ENCODE assay signal across 8 mouse cellular contexts in the genomic region with DNA sequence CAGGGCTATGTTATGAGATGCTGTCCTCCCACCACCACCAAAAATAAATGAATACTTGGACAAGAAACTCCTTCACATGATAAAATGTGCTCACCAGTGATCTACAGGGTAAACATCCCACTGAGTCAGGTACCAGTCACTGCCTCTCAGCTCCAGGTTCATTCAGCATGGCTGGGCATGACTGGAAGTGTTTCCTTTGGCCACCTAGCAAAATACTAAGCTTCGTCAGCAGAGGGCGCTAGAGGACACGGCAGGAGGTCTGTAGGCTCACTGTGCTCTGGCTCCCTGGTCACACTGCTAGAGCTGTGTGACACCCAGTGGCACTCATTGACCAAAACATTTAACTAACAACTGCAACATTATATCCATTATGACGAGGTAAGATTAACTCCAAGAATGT. TPM values are rescaled to one million over a fixed set of nuclear protein-coding genes. Genes with fewer than 3 reads are reported as not detected.
DNase-seq lines count a peak whose midpoint lies in the region; ATAC-seq and TF ChIP-seq lines count a peak whose summit lies in the region.

No protein-coding gene starts in this region.

- no peaks in the 10 kb centered on the region for H3K4me1 ChIP-seq in ES-E14 (ENCODE audit: control insufficient read depth in 2 of 2, insufficient read depth in 2 of 2, low read length in 2 of 2, poor library complexity in 1 of 2)
- no peaks in the 10 kb centered on the region for H3K4me1 ChIP-seq in heart, postnatal 0 days (ENCODE audit: control insufficient read depth, insufficient read depth)
- H3K4me1 ChIP-seq in lung, embryonic 15.5 days: peaks cover 3% of the 10 kb centered on the region

- TF ChIP-seq POLR2A in brain, embryonic 14.5 days (IDR thresholded peaks at IDR 0.05; ENCODE audit: borderline replicate concordance, extremely low read depth, insufficient read depth, insufficient read length, poor library complexity, severe bottlenecking): no peak

- no peak for TF ChIP-seq EP300 in heart, postnatal 0 days (IDR thresholded peaks at IDR 0.05; ENCODE audit: low read depth)

- in situ Hi-C loops in ES-E14 (cut with MboI; ENCODE audit: low sequenced_read_pairs in 2 of 2, unreplicated experiment in 2 of 2): no loop called here

- no peaks in the 10 kb centered on the region for H3K9me3 ChIP-seq in ES-E14 (ENCODE audit: control insufficient read depth, insufficient read depth, low read depth, low read length)
- H3K9me3 ChIP-seq in heart, postnatal 0 days (replicated peaks; ENCODE audit: control insufficient read depth, low read length): no peaks in the 10 kb centered on the region
- no peaks in the 10 kb centered on the region for H3K9me3 ChIP-seq in lung, embryonic 15.5 days

- H3K27me3 ChIP-seq in heart, postnatal 0 days (ENCODE audit: control insufficient read depth, insufficient read depth, low read length): no peaks in the 10 kb centered on the region
- no peaks in the 10 kb centered on the region for H3K27me3 ChIP-seq in lung, embryonic 15.5 days

- WGBS in heart, postnatal 0 days: 2% methylated on average over 4 of the region's 4 CpGs
- 5% methylated on average over 4 of the region's 4 CpGs for WGBS in lung, embryonic 15.5 days

- no peak overlapping the region for H3K4me3 ChIP-seq in ES-E14 (ENCODE audit: insufficient read depth in 1 of 2, low read depth in 1 of 2, low read length in 2 of 2, poor library complexity in 1 of 2, severe bottlenecking in 1 of 2)
- H3K4me3 ChIP-seq in heart, postnatal 0 days (ENCODE audit: low read depth, low read length): no peak overlapping the region
- H3K4me3 ChIP-seq in lung, embryonic 15.5 days: no peak overlapping the region

- no peak overlapping the region for H3K27ac ChIP-seq in ES-E14 (ENCODE audit: insufficient read depth, low read depth, low read length, poor library complexity, severe bottlenecking)
- H3K27ac ChIP-seq in heart, postnatal 0 days (ENCODE audit: low read depth): no peak overlapping the region
- H3K27ac ChIP-seq in lung, embryonic 15.5 days: no peak overlapping the region

- H3K9ac ChIP-seq in ES-E14 (ENCODE audit: insufficient read depth, low read depth, low read length, poor library complexity, severe bottlenecking): no peak overlapping the region
- no peak overlapping the region for H3K9ac ChIP-seq in heart, postnatal 0 days (replicated peaks; ENCODE audit: low read depth, low read length)
- no peak overlapping the region for H3K9ac ChIP-seq in lung, embryonic 15.5 days

- peak; percentile 91 for TF ChIP-seq CTCF in brain, embryonic 14.5 days (IDR thresholded peaks at IDR 0.05; ENCODE audit: borderline replicate concordance, extremely low read depth, insufficient read depth, insufficient read length)
- TF ChIP-seq CTCF in heart, postnatal 0 days (IDR thresholded peaks at IDR 0.05; ENCODE audit: low read depth): peak; percentile 99

- DNase-seq in ES-E14 (ENCODE audit: low read depth, low spot score): peak; percentile 86
- peak; percentile 81 for DNase-seq in brain, embryonic 14.5 days (ENCODE audit: low read depth)
- peak; percentile 61 for DNase-seq in fibroblast of lung, adult 2 months (ENCODE audit: low read depth)
- peak; percentile 87 for DNase-seq in heart, postnatal 0 days (ENCODE audit: low spot score)
- DNase-seq in layer of hippocampus, adult 11-12 months (ENCODE audit: low spot score): peak; percentile 90
- peak; percentile 87 to 90 for DNase-seq in right cerebral cortex, adult 2 months (ENCODE audit: low spot score in 2 of 2)
- peak; percentile 74 for DNase-seq in urinary bladder, postnatal 10 days (ENCODE audit: low spot score)

- no peak overlapping the region for H3K4me2 ChIP-seq in heart, postnatal 0 days (ENCODE audit: low read depth, low read length)
- no peak overlapping the region for H3K4me2 ChIP-seq in lung, embryonic 15.5 days

- H3K36me3 ChIP-seq in ES-E14 (ENCODE audit: control insufficient read depth, insufficient read depth, low read length, poor library complexity, severe bottlenecking): no peaks in the 10 kb centered on the region; the same call in 1 of the 2 replicates
- H3K36me3 ChIP-seq in heart, postnatal 0 days (replicated peaks; ENCODE audit: control insufficient read depth, insufficient read depth, low read length): no peaks in the 10 kb centered on the region
- H3K36me3 ChIP-seq in lung, embryonic 15.5 days: no peaks in the 10 kb centered on the region

- peak; percentile 82 for ATAC-seq in heart, postnatal 0 days (ENCODE audit: insufficient read depth, low read depth)
- ATAC-seq in lung, embryonic 15.5 days (ENCODE audit: borderline replicate concordance, extremely low read depth, low FRiP score, low TSS enrichment): peak; percentile 43; the same call in 1 of the 2 replicates

TF ChIP-seq in ES-E14, 5 proteins besides CTCF, POLR2A, EP300 and RAD21:
- no peak for TF ChIP-seq CHD2 (IDR thresholded peaks at IDR 0.05; ENCODE audit: low read depth, low read length)
- peak; percentile 57; the same call in 1 of the 2 replicates for TF ChIP-seq ZC3H11A (IDR thresholded peaks at IDR 0.05; ENCODE audit: borderline replicate concordance, low read depth, low read length)
- TF ChIP-seq HCFC1 (IDR thresholded peaks at IDR 0.05; ENCODE audit: borderline replicate concordance, insufficient read depth, low read length): 0 out of 2 replicates have a peak, but pooled peaks have one; percentile 33
- 0 out of 2 replicates have a peak, but pooled peaks have one; percentile 25 for TF ChIP-seq MAFK (IDR thresholded peaks at IDR 0.05; ENCODE audit: insufficient read depth, low read depth, low read length)
- no peak for TF ChIP-seq ZNF384 (IDR thresholded peaks at IDR 0.05; ENCODE audit: low read depth, low read length)

RNA-seq across cellular contexts. Expression of gene Iqcg, which starts 32.3 kb away (rescaled TPM):
- total RNA-seq in ES-E14 (2012; rRNA removed): 9.8 and 11.3 TPM in 2 replicates
- polyA plus RNA-seq in brain, embryonic 14.5 days (2012; rRNA removed): 1.4 and 2.7 TPM in 2 replicates
- total RNA-seq in heart, postnatal 0 days (2014; rRNA removed; ENCODE audit: low replicate concordance): 0.23 TPM in 1 of 2 replicates, not detected in the other
- 0.83 and 1.4 TPM in 2 replicates for polyA plus RNA-seq in heart, postnatal 0 days (2015; fragmentation: Nextera tagmentation; extraction: Ambion mirVana)
- 4.1 and 4.3 TPM in 2 replicates for polyA plus RNA-seq in lung, embryonic 15.5 days (2015; fragmentation: Nextera tagmentation; extraction: Ambion mirVana)

RNA-seq across cellular contexts. Expression of gene Rpl35a, which starts 32.5 kb away (rescaled TPM):
- total RNA-seq in ES-E14 (2012; rRNA removed): 1,485 and 1,755 TPM in 2 replicates
- 746 and 817 TPM in 2 replicates for polyA plus RNA-seq in brain, embryonic 14.5 days (2012; rRNA removed)
- total RNA-seq in heart, postnatal 0 days (2014; rRNA removed; ENCODE audit: low replicate concordance): 615 and 659 TPM in 2 replicates
- 490 and 528 TPM in 2 replicates for polyA plus RNA-seq in heart, postnatal 0 days (2015; fragmentation: Nextera tagmentation; extraction: Ambion mirVana)
- polyA plus RNA-seq in lung, embryonic 15.5 days (2015; fragmentation: Nextera tagmentation; extraction: Ambion mirVana): 891 and 974 TPM in 2 replicates

RNA-seq across cellular contexts. Expression of gene Lmln, which starts 38.6 kb away (rescaled TPM):
- total RNA-seq in ES-E14 (2012; rRNA removed): 9.1 and 12.9 TPM in 2 replicates
- polyA plus RNA-seq in brain, embryonic 14.5 days (2012; rRNA removed): 5.8 and 9.6 TPM in 2 replicates
- 3.5 and 4.4 TPM in 2 replicates for total RNA-seq in heart, postnatal 0 days (2014; rRNA removed; ENCODE audit: low replicate concordance)
- 0.81 and 1.1 TPM in 2 replicates for polyA plus RNA-seq in heart, postnatal 0 days (2015; fragmentation: Nextera tagmentation; extraction: Ambion mirVana)
- polyA plus RNA-seq in lung, embryonic 15.5 days (2015; fragmentation: Nextera tagmentation; extraction: Ambion mirVana): 1.7 and 4.2 TPM in 2 replicates
